Mouse (Mus musculus) hindbrain, embryonic 15.5 days (tissue): ENCODE data around the gene Ace2. TPM values are rescaled to one million over a fixed set of nuclear protein-coding genes. Genes with fewer than 3 reads are reported as not detected.

Experiments
- ATAC-seq: fragments of 200-750 bp; cut with Nextera tagmentation; 2 replicates; pipeline ENCODE4 v1.8.0; 2017; ENCODE audit warnings: low read depth, moderate number of reproducible peaks, moderate TSS enrichment; ENCODE audit not compliant: low FRiP score
- H3K27ac ChIP-seq: fragments of 300-500 bp; sonication (generic); replicated peaks from 2 replicates; pipeline ENCODE4 v1.5.1; 2015; ENCODE audit warnings: mild to moderate bottlenecking, inconsistent platforms
- H3K27me3 ChIP-seq: fragments of 300-500 bp; sonication (generic); 2 replicates; pipeline ENCODE4 v1.6.1; 2015; ENCODE audit warnings: control low read depth, inconsistent platforms
- H3K36me3 ChIP-seq: fragments of 300-500 bp; sonication (generic); 2 replicates; pipeline ENCODE4 v1.6.1; 2015; ENCODE audit warnings: control low read depth, inconsistent platforms
- H3K4me1 ChIP-seq: fragments of 300-500 bp; sonication (generic); replicated peaks from 2 replicates; pipeline ENCODE4 v1.6.1; 2015; ENCODE audit warnings: control low read depth, inconsistent platforms
- H3K4me2 ChIP-seq: fragments of 300-500 bp; sonication (generic); 2 replicates; pipeline ENCODE4 v1.6.1; 2015; ENCODE audit warnings: moderate library complexity, mild to moderate bottlenecking, inconsistent platforms
- H3K4me3 ChIP-seq: fragments of 300-500 bp; sonication (generic); 2 replicates; pipeline ENCODE4 v1.5.1; 2015; ENCODE audit warnings: mild to moderate bottlenecking, inconsistent platforms
- H3K9ac ChIP-seq: fragments of 300-500 bp; sonication (generic); 2 replicates; pipeline ENCODE4 v1.6.1; 2015; ENCODE audit warnings: inconsistent platforms
- H3K9me3 ChIP-seq: fragments of 300-500 bp; sonication (generic); 2 replicates; pipeline ENCODE4 v1.6.1; 2016; ENCODE audit warnings: control low read depth, inconsistent platforms
- WGBS: fragments of 180-500 bp; shearing (Covaris S2); methylation state at CpG from one replicate; pipeline ENCODE4 v1.1.7; 2015; 5-methylcytosine and 5-hydroxymethylcytosine counted together
- polyA plus RNA-seq: library from polyadenylated mRNA; unstranded; fragments of >200 nt; fragmentation: Nextera tagmentation; extraction: Ambion mirVana; gene quantifications from 2 replicates; pipeline ENCODE4 v1.2.1, GENCODE M21; 2015

Gene Ace2
- polyA plus RNA-seq: 0.43 and 0.46 TPM in 2 replicates

- no peaks in the 10 kb centered on the region for H3K9me3 ChIP-seq
- H3K27ac ChIP-seq: no peak within 1 kb of the TSS
- no peaks in the 10 kb centered on the region for H3K4me1 ChIP-seq
- no peak within 1 kb of the TSS for H3K9ac ChIP-seq
- no peak within 1 kb of the TSS for H3K4me2 ChIP-seq
- no peaks in the 10 kb centered on the region for H3K36me3 ChIP-seq
- ATAC-seq: no peak
- 88% methylated on average over 2 of the region's 2 CpGs for WGBS
- no peak within 1 kb of the TSS for H3K4me3 ChIP-seq
- H3K27me3 ChIP-seq: 0 out of 2 replicates have a peak, but pooled peaks cover 3% of the 10 kb centered on the region
Measured at GRCm38 (mm10) chrX:164139032-164139431, at the start of gene Ace2. Gene Ace2 (plus strand): TSS chrX:164139332.

- no peak overlapping the region for H3K4me3 ChIP-seq
- no peak overlapping the region for H3K27ac ChIP-seq
- 78% methylated on average over 11 of the region's 11 CpGs for WGBS
- no peaks in the 10 kb centered on the region for H3K36me3 ChIP-seq
- H3K9ac ChIP-seq: no peak overlapping the region
- H3K4me1 ChIP-seq: no peaks in the 10 kb centered on the region
- no peak for ATAC-seq
- no peaks in the 10 kb centered on the region for H3K9me3 ChIP-seq
- 0 out of 2 replicates have a peak, but pooled peaks cover 2% of the 10 kb centered on the region for H3K27me3 ChIP-seq
- H3K4me2 ChIP-seq: no peak overlapping the region
Measured at GRCm38 (mm10) chrX:164089916-164090315, 49.2 kb upstream of the Ace2 start.

- no peak overlapping the region for H3K4me2 ChIP-seq
- H3K27ac ChIP-seq: no peak overlapping the region
- no peaks in the 10 kb centered on the region for H3K36me3 ChIP-seq
- ATAC-seq: no peak
- no peak overlapping the region for H3K4me3 ChIP-seq
- H3K9me3 ChIP-seq: no peaks in the 10 kb centered on the region
- 61% methylated on average over 7 of the region's 7 CpGs for WGBS
- no peak overlapping the region for H3K9ac ChIP-seq
- 0 out of 2 replicates have a peak, but pooled peaks cover 2% of the 10 kb centered on the region for H3K27me3 ChIP-seq
- no peaks in the 10 kb centered on the region for H3K4me1 ChIP-seq
Measured at GRCm38 (mm10) chrX:164092300-164093169, 46.6 kb upstream of the Ace2 start.

- H3K4me1 ChIP-seq: no peaks in the 10 kb centered on the region
- H3K36me3 ChIP-seq: no peaks in the 10 kb centered on the region
- no peaks in the 10 kb centered on the region for H3K9me3 ChIP-seq
- H3K4me3 ChIP-seq: no peak overlapping the region
- no peak overlapping the region for H3K4me2 ChIP-seq
- WGBS: 88% methylated on average over 5 of the region's 5 CpGs
- no peak overlapping the region for H3K27ac ChIP-seq
- no peak overlapping the region for H3K9ac ChIP-seq
- 0 out of 2 replicates have a peak, but pooled peaks cover 2% of the 10 kb centered on the region for H3K27me3 ChIP-seq
- ATAC-seq: no peak
Measured at GRCm38 (mm10) chrX:164093435-164093834, 45.7 kb upstream of the Ace2 start.

- H3K4me3 ChIP-seq: no peak overlapping the region
- H3K9me3 ChIP-seq: no peaks in the 10 kb centered on the region
- ATAC-seq: no peak
- H3K27me3 ChIP-seq: 0 out of 2 replicates have a peak, but pooled peaks cover 2% of the 10 kb centered on the region
- no peaks in the 10 kb centered on the region for H3K4me1 ChIP-seq
- no peak overlapping the region for H3K4me2 ChIP-seq
- no peaks in the 10 kb centered on the region for H3K36me3 ChIP-seq
- no peak overlapping the region for H3K27ac ChIP-seq
- H3K9ac ChIP-seq: no peak overlapping the region
- 76% methylated on average over 2 of the region's 2 CpGs for whole genome bisulfite sequencing
Measured at GRCm38 (mm10) chrX:164095838-164096237, 43.3 kb upstream of the Ace2 start.

GRCm38 (mm10) chrX:164101483-164101882 is 37.6 kb upstream of the Ace2 start:
- no peak overlapping the region for H3K4me2 ChIP-seq
- no peak for ATAC-seq
- no peaks in the 10 kb centered on the region for H3K27me3 ChIP-seq
- no peaks in the 10 kb centered on the region for H3K9me3 ChIP-seq
- no peaks in the 10 kb centered on the region for H3K4me1 ChIP-seq
- no peak overlapping the region for H3K27ac ChIP-seq
- no peak overlapping the region for H3K4me3 ChIP-seq
- H3K36me3 ChIP-seq: no peaks in the 10 kb centered on the region
- H3K9ac ChIP-seq: no peak overlapping the region

- ATAC-seq: no peak
- Histone ChIP-seq H3K4me3 (no peak overlapping the region), H3K9me3 (no peaks in the 10 kb centered on the region), H3K27ac (no peak overlapping the region), H3K36me3 (no peaks in the 10 kb centered on the region), H3K4me1 (no peaks in the 10 kb centered on the region), H3K4me2 (no peak overlapping the region), H3K27me3 (no peaks in the 10 kb centered on the region), H3K9ac (no peak overlapping the region)
- WGBS: 80% methylated on average over 7 of the region's 7 CpGs
Measured at GRCm38 (mm10) chrX:164102198-164102597, 36.9 kb upstream of the Ace2 start.

GRCm38 (mm10) chrX:164102656-164103055 is 36.5 kb upstream of the Ace2 start:
- no peaks in the 10 kb centered on the region for H3K4me1 ChIP-seq
- H3K9ac ChIP-seq: no peak overlapping the region
- 55% methylated on average over 6 of the region's 6 CpGs for WGBS
- H3K36me3 ChIP-seq: no peaks in the 10 kb centered on the region
- no peak overlapping the region for H3K4me3 ChIP-seq
- no peak overlapping the region for H3K27ac ChIP-seq
- H3K27me3 ChIP-seq: no peaks in the 10 kb centered on the region
- H3K9me3 ChIP-seq: no peaks in the 10 kb centered on the region
- ATAC-seq: no peak
- H3K4me2 ChIP-seq: no peak overlapping the region

GRCm38 (mm10) chrX:164111146-164111545 is 28.0 kb upstream of the Ace2 start:
- Histone ChIP-seq H3K27ac (no peak overlapping the region), H3K27me3 (0 out of 2 replicates have a peak, but pooled peaks cover 6% of the 10 kb centered on the region), H3K4me1 (no peaks in the 10 kb centered on the region), H3K9me3 (no peaks in the 10 kb centered on the region), H3K4me2 (no peak overlapping the region), H3K36me3 (no peaks in the 10 kb centered on the region), H3K4me3 (no peak overlapping the region), H3K9ac (no peak overlapping the region)
- 86% methylated on average over 3 of the region's 3 CpGs for WGBS
- ATAC-seq: no peak

GRCm38 (mm10) chrX:164113744-164114143 is 25.4 kb upstream of the Ace2 start:
- no peak overlapping the region for H3K4me2 ChIP-seq
- WGBS: 96% methylated on average over 6 of the region's 6 CpGs
- no peak overlapping the region for H3K9ac ChIP-seq
- no peak overlapping the region for H3K27ac ChIP-seq
- H3K4me3 ChIP-seq: no peak overlapping the region
- no peaks in the 10 kb centered on the region for H3K36me3 ChIP-seq
- no peak for ATAC-seq
- 0 out of 2 replicates have a peak, but pooled peaks cover 6% of the 10 kb centered on the region for H3K27me3 ChIP-seq
- no peaks in the 10 kb centered on the region for H3K9me3 ChIP-seq
- H3K4me1 ChIP-seq: no peaks in the 10 kb centered on the region

- Histone ChIP-seq H3K27ac (no peak overlapping the region), H3K9ac (no peak overlapping the region), H3K27me3 (no peaks in the 10 kb centered on the region), H3K4me2 (no peak overlapping the region), H3K4me1 (no peaks in the 10 kb centered on the region), H3K9me3 (no peaks in the 10 kb centered on the region), H3K36me3 (no peaks in the 10 kb centered on the region), H3K4me3 (no peak overlapping the region)
- 86% methylated on average over 3 of the region's 3 CpGs for WGBS
- ATAC-seq: no peak
Measured at GRCm38 (mm10) chrX:164123942-164124341, 15.2 kb upstream of the Ace2 start.

- Histone ChIP-seq H3K4me2 (no peak overlapping the region), H3K27ac (no peak overlapping the region), H3K4me1 (no peaks in the 10 kb centered on the region), H3K36me3 (no peaks in the 10 kb centered on the region), H3K27me3 (0 out of 2 replicates have a peak, but pooled peaks cover 3% of the 10 kb centered on the region), H3K9me3 (no peaks in the 10 kb centered on the region), H3K4me3 (no peak overlapping the region), H3K9ac (no peak overlapping the region)
- ATAC-seq: no peak
- 96% methylated on average over 3 of the region's 3 CpGs for WGBS
Measured at GRCm38 (mm10) chrX:164133531-164133930, 5.6 kb upstream of the Ace2 start.
